Mouse (Mus musculus): ENCODE data around the gene Arl13b.

The Arl13b gene

GRCm38 (mm10) chr16:62822472-62822871, 24.4 kb downstream of the Arl13b start:
- CTCF ChIA-PET: no interaction called here

- CTCF ChIA-PET: no interaction called here
Measured at GRCm38 (mm10) chr16:62814491-62814890, 32.3 kb downstream of the Arl13b start, which contains the start of gene Stx19. Gene Stx19, plus strand, starts transcription at chr16:62814676.

- CTCF ChIA-PET: no interaction called here
Measured at GRCm38 (mm10) chr16:62813790-62814189, 33.0 kb downstream of the Arl13b start.

GRCm38 (mm10) chr16:62810855-62811254, 36.0 kb downstream of the Arl13b start:
- CTCF ChIA-PET: no interaction called here

- CTCF ChIA-PET: no interaction called here
Measured at GRCm38 (mm10) chr16:62807249-62807979, 39.4 kb downstream of the Arl13b start.

GRCm38 (mm10) chr16:62804621-62805020, 42.2 kb downstream of the Arl13b start:
- CTCF ChIA-PET: no interaction called here

GRCm38 (mm10) chr16:62799839-62800238, 47.0 kb downstream of the Arl13b start:
- CTCF ChIA-PET: no interaction called here

GRCm38 (mm10) chr16:62799426-62799825, 47.4 kb downstream of the Arl13b start:
- CTCF ChIA-PET: no interaction called here

- CTCF ChIA-PET: no interaction called here
Measured at GRCm38 (mm10) chr16:62798808-62799207, 48.0 kb downstream of the Arl13b start.

GRCm38 (mm10) chr16:62796608-62797007, 50.2 kb downstream of the Arl13b start:
- CTCF ChIA-PET: interaction anchor here (0.6 kb wide), 1 partner anchor 27 kb away, joined by 4 read pairs; no protein-coding TSS in a partner anchor

GRCm38 (mm10) chr16:62786621-62787331, 60.1 kb downstream of the Arl13b start, which contains the start of gene Nsun3:
Gene Nsun3, minus strand, starts transcription at chr16:62786818.
- CTCF ChIA-PET: interaction anchor here (1.1 kb wide), 1 partner anchor 45 kb away, joined by 4 read pairs; no protein-coding TSS in a partner anchor

GRCm38 (mm10) chr16:62782229-62782628, 64.6 kb downstream of the Arl13b start:
- CTCF ChIA-PET: interaction anchor here (0.6 kb wide), 1 partner anchor 50 kb away, joined by 5 read pairs; no protein-coding TSS in a partner anchor

- CTCF ChIA-PET: no interaction called here
Measured at GRCm38 (mm10) chr16:62778282-62778681, 68.6 kb downstream of the Arl13b start.

- CTCF ChIA-PET: no interaction called here
Measured at GRCm38 (mm10) chr16:62776034-62776433, 70.8 kb downstream of the Arl13b start.

- CTCF ChIA-PET: no interaction called here
Measured at GRCm38 (mm10) chr16:62773462-62773861, 73.4 kb downstream of the Arl13b start.

GRCm38 (mm10) chr16:62758340-62758739, 88.5 kb downstream of the Arl13b start:
- CTCF ChIA-PET: no interaction called here

- CTCF ChIA-PET: no interaction called here
Measured at GRCm38 (mm10) chr16:62755307-62755706, 91.5 kb downstream of the Arl13b start.

GRCm38 (mm10) chr16:62753597-62753996, 93.2 kb downstream of the Arl13b start:
- CTCF ChIA-PET: interaction anchor here (0.6 kb wide), 1 partner anchor 109 kb away, joined by 3 read pairs; no protein-coding TSS in a partner anchor

- CTCF ChIA-PET: interaction anchor here (0.6 kb wide), 2 partner anchors 53 to 109 kb away, joined by 3 read pairs; no protein-coding TSS in a partner anchor
Measured at GRCm38 (mm10) chr16:62753079-62753478, 93.8 kb downstream of the Arl13b start.

GRCm38 (mm10) chr16:62745875-62746274, 101.0 kb downstream of the Arl13b start:
- CTCF ChIA-PET: no interaction called here
